Mouse (Mus musculus): ENCODE measurements around the gene Secisbp2l. TPM values are rescaled to one million over a fixed set of nuclear protein-coding genes. Genes with fewer than 3 reads are reported as not detected.

Gene Secisbp2l
- polyA plus RNA-seq, 1 experiment from 2014 or later = 45.7 TPM

DNA sequence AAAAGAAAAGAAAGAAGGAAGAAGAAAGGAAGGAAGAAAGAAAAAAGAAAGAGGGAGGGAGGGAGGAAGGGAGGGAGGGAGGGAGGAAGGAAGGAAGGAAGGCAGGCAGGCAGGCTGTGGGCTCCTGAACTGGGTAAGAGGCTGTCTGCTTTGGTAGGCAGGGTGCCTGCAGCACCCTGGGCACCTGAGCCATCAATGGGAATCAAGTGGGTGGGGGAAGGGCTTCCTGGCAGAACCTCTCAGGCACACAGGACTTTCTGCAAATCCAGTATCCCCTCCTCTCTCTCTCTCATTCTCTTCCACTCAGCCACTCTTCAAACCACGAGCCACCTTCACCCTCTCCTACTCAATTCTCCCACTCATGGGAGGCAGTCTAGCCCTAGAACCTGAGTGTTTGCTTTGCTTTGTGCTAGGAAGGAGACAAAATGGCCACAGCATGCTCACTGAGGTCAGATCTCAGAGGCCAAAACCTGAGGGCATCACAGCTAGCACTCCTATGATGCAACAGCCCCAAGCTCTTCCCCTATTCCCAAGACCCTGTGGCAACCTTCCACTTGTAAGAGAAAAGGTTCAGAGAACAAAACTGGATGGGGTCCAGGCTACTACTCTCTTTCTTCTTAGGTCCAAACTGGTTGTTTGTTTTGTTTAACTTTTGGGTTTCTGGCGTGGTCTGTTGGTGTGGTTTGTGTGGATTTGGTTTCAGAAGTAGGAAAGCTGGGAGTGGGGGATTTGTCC, 9.6 kb upstream of the Secisbp2l start:
- Histone ChIP-seq H3K79me2 (ENCODE audit: inconsistent target) (no peaks in the 10 kb centered on the region), H3K4me3 (ENCODE audit: inconsistent target) (peak overlapping the region; percentile 15; the same call in 1 of the 2 replicates), H3K27ac (peak overlapping the region; percentile 89), H3K36me3 (ENCODE audit: inconsistent target) (no peaks in the 10 kb centered on the region)
- 33% methylated on average over 2 of the region's 2 CpGs for WGBS (ENCODE audit: missing documents)

DNA sequence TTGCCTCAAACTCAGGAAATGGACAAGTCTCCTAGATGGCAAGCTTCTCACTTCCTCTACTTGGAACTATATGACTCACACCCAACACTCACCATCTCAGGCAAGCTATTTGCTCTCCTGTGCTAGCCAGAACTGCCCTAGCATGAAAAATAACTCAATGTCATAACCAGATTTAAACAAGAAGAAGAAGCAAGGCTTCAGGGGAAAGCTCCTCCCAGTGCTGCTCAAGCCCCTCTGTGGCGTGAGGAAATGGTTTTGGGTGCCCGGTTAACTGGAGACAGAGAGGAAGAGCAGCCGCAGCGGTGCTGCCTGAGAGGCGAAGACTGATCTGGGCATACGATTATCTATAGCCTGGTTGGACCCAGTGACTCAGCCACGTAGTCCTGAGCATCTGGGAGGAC, 8.8 kb upstream of the Secisbp2l start:
- Histone ChIP-seq H3K79me2 (ENCODE audit: inconsistent target) (no peaks in the 10 kb centered on the region), H3K4me3 (ENCODE audit: inconsistent target) (peak overlapping the region; percentile 15; the same call in 1 of the 2 replicates), H3K27ac (peak overlapping the region; percentile 89), H3K36me3 (ENCODE audit: inconsistent target) (no peaks in the 10 kb centered on the region)
- WGBS (ENCODE audit: missing documents) = 1% methylated on average over 7 of the region's 7 CpGs

DNA sequence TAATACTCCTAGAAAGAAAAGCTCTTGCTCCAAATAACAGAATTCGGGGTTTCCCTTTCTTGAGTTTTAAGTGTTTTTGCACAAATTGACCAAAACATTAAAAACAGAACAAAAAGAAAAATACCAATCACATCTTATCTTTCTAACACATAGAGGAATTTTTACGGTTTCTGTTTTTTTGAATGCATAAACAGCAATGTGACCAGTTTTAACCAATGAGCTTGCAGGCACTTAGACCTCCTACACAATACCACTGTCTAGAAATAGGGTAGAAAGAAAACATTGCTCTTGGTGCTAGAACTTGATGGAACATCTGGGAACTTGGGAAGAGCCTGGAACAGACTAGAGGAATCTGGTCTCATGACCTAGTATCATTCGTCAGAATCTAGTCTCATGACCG, 7.6 kb upstream of the Secisbp2l start:
- Histone ChIP-seq H3K4me3 (ENCODE audit: inconsistent target) (no peak overlapping the region), H3K79me2 (ENCODE audit: inconsistent target) (no peaks in the 10 kb centered on the region), H3K36me3 (ENCODE audit: inconsistent target) (no peaks in the 10 kb centered on the region), H3K27ac (peak overlapping the region; percentile 89; the same call in 1 of the 2 replicates)
- 92% methylated on average over 4 of the region's 4 CpGs for WGBS (ENCODE audit: missing documents)

DNA sequence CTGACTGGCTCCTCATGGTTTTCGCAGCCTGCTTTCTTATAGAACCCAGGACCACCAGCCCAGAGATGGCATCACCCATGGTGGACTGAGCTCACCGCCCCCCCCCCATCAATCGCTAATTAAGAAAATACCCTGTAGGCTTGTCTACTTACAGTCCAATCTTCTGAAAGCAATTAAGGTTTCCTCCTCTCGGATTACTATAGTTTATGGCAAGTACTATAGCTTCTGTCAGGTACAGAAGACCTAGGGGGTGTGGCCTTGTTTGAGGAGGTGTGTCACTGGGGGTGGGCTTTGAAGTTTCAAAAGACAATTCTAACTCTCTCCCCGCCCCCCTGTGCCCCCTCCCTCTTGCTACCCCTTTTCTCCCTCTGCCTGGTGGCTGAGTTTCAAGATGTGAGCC, 6.6 kb upstream of the Secisbp2l start:
- 93% methylated on average over 5 of the region's 5 CpGs for WGBS (ENCODE audit: missing documents)
- no peaks in the 10 kb centered on the region for H3K79me2 ChIP-seq (ENCODE audit: inconsistent target)
- H3K36me3 ChIP-seq (ENCODE audit: inconsistent target) = no peaks in the 10 kb centered on the region
- peak overlapping the region; percentile 76 for H3K27ac ChIP-seq
- no peak overlapping the region for H3K4me3 ChIP-seq (ENCODE audit: inconsistent target)

DNA sequence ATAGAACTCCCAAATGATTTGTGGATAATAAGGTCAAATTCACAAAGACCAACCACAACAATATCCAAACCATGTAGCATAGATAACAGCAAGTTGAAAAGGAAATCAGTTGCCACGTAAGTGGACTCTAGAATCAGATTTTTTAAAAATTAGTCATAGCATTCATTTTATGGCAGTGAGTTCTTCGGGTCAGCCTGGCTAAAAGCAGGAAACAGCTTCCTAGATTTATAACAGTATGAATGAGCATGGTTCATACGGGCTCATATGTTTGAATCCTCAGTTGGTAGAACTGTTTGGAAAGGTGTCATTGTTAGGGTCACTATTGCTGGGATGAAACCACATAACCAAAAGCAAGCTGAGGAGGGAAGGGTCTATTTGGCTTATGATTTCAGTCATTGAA, 6.1 kb upstream of the Secisbp2l start:
- 44% methylated on average over 3 of the region's 3 CpGs for WGBS (ENCODE audit: missing documents)
- no peak overlapping the region for H3K4me3 ChIP-seq (ENCODE audit: inconsistent target)
- H3K27ac ChIP-seq = peak overlapping the region; percentile 76
- no peaks in the 10 kb centered on the region for H3K36me3 ChIP-seq (ENCODE audit: inconsistent target)
- H3K79me2 ChIP-seq (ENCODE audit: inconsistent target) = no peaks in the 10 kb centered on the region

DNA sequence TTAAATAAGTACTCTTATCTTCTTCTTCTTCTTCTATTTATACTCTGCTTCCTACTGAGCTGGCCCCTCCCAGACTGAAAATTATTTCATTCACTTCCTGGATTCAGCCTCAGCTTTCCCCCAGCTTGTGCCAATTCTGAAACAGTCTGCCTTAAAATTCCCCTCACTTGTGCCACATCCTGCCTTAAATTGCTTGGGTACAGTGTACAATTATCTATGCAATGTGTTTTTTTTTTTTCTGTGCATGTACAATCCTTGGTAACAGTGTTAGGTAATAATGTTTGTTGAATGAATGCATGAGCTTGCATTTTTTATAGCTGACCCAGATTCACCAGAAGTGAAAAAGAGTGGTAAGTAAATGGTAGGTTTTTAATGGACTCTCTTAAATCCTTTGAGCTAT, 5.7 kb upstream of the Secisbp2l start:
- Histone ChIP-seq H3K79me2 (ENCODE audit: inconsistent target) (no peaks in the 10 kb centered on the region), H3K4me3 (ENCODE audit: inconsistent target) (no peak overlapping the region), H3K36me3 (ENCODE audit: inconsistent target) (no peaks in the 10 kb centered on the region), H3K27ac (peak overlapping the region; percentile 76)

DNA sequence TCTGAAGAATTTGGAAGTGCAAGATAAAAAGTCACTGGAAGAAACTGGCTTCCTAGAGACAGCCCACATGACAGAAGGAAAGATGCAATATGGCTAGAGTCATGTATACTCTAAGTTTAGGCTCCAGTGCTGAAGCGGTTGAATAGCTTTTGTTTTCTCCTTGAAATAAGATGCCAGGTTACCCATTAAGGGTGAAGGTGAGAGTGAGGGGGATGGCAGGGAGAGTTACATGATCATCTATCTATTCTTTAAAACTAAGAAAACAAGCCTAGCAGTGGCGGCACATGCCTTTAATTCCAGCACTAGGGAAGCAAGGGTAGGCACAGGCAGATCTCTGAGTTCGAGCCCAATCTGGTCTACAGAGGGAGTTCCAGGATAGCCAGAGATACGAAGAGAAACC, 2.4 kb upstream of the Secisbp2l start:
- H3K36me3 ChIP-seq (ENCODE audit: inconsistent target) = no peaks in the 10 kb centered on the region
- 94% methylated on average over 4 of the region's 4 CpGs for WGBS (ENCODE audit: missing documents)
- H3K27ac ChIP-seq = no peak overlapping the region
- peaks cover 23% of the 10 kb centered on the region for H3K79me2 ChIP-seq (ENCODE audit: inconsistent target)
- H3K4me3 ChIP-seq (ENCODE audit: inconsistent target) = no peak overlapping the region

DNA sequence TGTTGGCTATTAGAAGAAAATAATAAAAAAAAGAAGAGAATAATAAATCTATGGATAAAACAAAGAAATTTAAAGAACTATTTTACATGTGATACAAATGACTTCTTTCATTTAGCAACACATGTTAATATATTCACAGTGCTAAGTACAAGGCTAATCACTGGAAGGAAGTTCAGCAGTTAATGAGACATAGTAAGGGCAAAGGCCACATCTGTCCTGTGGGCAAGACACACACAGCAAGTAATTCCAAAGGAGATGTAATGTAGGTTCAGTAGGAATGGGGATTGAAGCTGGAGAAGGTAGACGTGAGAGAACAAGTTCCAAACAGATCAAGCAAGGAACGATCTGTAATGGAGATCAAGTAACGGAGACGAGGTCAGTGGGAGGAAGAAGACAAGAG, 1.7 kb upstream of the Secisbp2l start:
- Histone ChIP-seq H3K27ac (no peak overlapping the region), H3K4me3 (ENCODE audit: inconsistent target) (no peak overlapping the region), H3K79me2 (ENCODE audit: inconsistent target) (peaks cover 29% of the 10 kb centered on the region), H3K36me3 (ENCODE audit: inconsistent target) (0 out of 2 replicates have a peak, but pooled peaks cover 4% of the 10 kb centered on the region)
- 94% methylated on average over 4 of the region's 4 CpGs for WGBS (ENCODE audit: missing documents)

DNA sequence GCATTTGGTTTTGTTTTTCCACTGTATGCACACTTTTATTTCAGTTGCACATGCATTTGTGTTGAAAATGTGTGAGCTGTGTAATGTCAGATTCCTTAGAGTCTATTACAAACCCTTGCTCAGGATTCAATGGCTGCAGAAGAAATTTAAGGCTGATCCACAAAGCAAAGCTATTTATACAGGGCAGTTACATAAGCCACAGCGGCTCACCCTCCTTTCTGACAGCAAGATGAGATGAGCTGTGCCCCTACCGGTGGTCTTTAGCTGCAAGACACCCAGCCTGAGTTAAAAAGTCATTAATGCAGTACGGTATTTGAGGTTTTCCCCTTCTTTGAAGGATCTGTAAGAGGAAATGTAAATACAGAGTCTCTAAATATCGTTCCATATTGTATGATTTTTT, 1.2 kb upstream of the Secisbp2l start:
- H3K27ac ChIP-seq = no peak overlapping the region

DNA sequence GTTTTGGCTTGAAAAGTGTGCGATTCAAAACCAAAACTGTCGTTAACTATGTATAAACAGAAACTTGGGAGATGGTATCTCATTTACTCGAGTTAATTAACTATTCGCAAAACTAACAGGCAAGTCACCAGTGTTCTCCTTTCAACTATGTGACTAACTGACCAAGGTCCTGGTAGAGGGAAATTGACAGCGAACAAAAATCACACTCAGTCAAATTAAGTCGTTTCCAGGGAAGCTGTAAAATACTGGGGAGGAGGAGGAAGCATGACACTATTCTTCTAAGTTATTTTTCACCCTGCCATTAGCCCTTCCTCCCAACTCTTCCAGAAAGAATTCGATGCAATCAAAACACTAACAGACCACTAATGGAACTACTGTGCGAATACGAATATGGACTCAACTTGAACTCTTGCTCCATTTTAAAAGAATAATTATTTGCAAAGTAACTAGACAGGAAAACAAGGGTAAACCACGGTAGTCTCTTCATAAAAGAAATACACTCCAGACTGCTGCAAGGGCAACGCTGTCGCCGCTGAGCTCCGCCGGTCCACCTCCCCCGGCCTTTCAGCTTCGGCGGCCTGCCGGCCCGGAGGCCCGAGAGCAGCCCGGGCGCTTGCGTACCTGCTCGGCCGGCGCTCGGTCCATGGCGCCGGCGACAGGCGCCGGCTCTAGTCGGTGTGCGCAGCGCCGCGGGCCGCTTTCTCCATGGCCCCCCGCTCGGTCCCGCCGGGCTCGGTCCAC, 522 bp downstream of the Secisbp2l start:
- peak overlapping the region; percentile 69 for H3K4me3 ChIP-seq (ENCODE audit: inconsistent target)
- H3K79me2 ChIP-seq (ENCODE audit: inconsistent target) = peaks cover 52% of the 10 kb centered on the region
- under 1% methylated on average over 43 of the region's 44 CpGs for WGBS (ENCODE audit: missing documents)
- peak overlapping the region; percentile 56 for H3K27ac ChIP-seq
- 0 out of 2 replicates have a peak, but pooled peaks cover 4% of the 10 kb centered on the region for H3K36me3 ChIP-seq (ENCODE audit: inconsistent target)

More for the DNA sequence above, 1.2 kb upstream of the Secisbp2l start:
- Histone ChIP-seq H3K79me2 (ENCODE audit: inconsistent target) (peaks cover 35% of the 10 kb centered on the region), H3K4me3 (ENCODE audit: inconsistent target) (no peak overlapping the region), H3K36me3 (ENCODE audit: inconsistent target) (0 out of 2 replicates have a peak, but pooled peaks cover 4% of the 10 kb centered on the region)
- WGBS (ENCODE audit: missing documents) = 72% methylated on average over 4 of the region's 4 CpGs

DNA sequence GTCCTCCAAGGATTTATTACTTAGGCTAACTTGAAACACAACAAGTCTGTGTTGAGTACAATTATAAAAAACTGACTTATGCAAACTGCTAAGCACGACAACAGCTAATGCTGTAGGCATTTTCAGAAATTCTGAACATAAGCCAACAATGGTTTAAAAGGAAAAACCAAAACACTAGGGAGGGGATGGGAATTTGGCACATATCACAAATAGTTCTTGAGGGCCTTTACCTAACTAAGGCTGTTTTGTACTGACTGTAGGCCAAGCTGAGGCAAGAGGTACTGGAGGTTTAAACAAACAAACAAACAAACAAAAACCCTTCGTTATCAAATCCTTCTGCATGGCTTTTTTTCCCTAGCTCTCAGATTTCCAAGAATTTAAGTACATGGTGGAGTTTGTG, 1.7 kb downstream of the Secisbp2l start:
- Histone ChIP-seq H3K79me2 (ENCODE audit: inconsistent target) (peaks cover 63% of the 10 kb centered on the region), H3K36me3 (ENCODE audit: inconsistent target) (0 out of 2 replicates have a peak, but pooled peaks cover 4% of the 10 kb centered on the region), H3K27ac (no peak overlapping the region), H3K4me3 (ENCODE audit: inconsistent target) (no peak overlapping the region; the same call in 1 of the 2 replicates)
- 81% methylated on average over 2 of the region's 2 CpGs for WGBS (ENCODE audit: missing documents)

DNA sequence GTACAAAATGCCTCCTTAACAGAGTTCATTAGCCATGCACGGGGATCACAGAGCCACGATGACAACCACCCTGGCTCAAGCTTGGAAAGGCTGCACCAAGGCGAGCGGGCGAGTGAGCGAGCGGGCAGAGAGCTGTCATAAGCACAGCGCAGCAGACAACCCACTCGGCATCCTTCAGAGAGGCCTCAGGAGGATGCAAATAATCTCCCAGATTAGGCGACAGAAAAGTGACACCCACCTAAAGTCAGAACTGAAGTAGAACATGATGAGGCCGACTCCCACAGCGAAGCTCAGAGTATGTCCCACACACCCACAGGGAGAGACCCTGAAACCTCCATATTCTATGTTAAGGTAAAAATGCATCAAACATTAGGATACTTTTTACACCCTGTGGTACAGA, 4.3 kb downstream of the Secisbp2l start:
- Histone ChIP-seq H3K27ac (no peak overlapping the region), H3K36me3 (ENCODE audit: inconsistent target) (peaks cover 11% of the 10 kb centered on the region), H3K4me3 (ENCODE audit: inconsistent target) (no peak overlapping the region), H3K79me2 (ENCODE audit: inconsistent target) (peaks cover 90% of the 10 kb centered on the region)
- 97% methylated on average over 12 of the region's 12 CpGs for WGBS (ENCODE audit: missing documents)

DNA sequence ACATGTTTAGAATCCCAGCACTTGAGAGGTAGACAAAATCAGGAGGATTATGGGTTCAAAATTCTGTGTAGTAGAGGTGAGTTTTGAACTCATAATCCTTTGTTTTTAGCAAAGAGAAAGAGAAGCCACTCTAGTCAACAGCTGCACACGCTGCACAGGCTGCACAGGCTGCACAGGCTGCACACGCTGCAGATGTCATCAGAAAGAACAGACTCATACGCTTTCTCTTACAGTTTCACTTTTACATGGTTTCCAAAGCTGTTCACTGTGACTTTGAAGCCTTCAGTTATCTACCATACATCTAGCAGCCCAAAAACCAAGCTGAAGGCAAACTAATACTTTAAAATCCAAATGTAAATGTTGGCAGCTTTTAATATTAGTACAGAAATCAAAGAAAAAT, 5.7 kb downstream of the Secisbp2l start:
- no peak overlapping the region for H3K4me3 ChIP-seq (ENCODE audit: inconsistent target)
- 65% methylated on average over 3 of the region's 3 CpGs for WGBS (ENCODE audit: missing documents)

DNA sequence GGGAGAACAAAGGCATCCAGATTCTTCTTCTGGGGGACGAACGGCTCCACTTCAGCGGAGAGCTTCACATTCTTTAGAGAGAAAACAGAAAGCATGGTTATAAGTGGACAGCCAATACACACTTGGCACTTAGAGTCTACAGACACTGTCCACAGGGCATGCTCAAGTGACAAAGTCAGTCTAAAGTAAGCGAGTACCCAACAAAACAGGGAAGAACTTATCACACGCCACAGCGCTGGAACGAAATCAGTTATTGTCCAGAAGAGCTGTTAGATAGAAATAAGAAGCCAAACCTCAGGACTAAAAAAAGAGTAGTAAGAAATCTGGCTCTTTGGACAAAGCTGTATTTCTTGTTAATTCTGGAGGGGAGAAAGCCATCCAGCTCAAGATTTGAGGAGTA, 7.0 kb downstream of the Secisbp2l start:
- WGBS (ENCODE audit: missing documents) = 97% methylated on average over 7 of the region's 7 CpGs
- Histone ChIP-seq H3K27ac (no peak overlapping the region), H3K79me2 (ENCODE audit: inconsistent target) (peaks cover 95% of the 10 kb centered on the region), H3K4me3 (ENCODE audit: inconsistent target) (no peak overlapping the region), H3K36me3 (ENCODE audit: inconsistent target) (peaks cover 35% of the 10 kb centered on the region)

More for the DNA sequence above, 5.7 kb downstream of the Secisbp2l start:
- Histone ChIP-seq H3K27ac (no peak overlapping the region), H3K79me2 (ENCODE audit: inconsistent target) (peaks cover 98% of the 10 kb centered on the region), H3K36me3 (ENCODE audit: inconsistent target) (peaks cover 22% of the 10 kb centered on the region)

DNA sequence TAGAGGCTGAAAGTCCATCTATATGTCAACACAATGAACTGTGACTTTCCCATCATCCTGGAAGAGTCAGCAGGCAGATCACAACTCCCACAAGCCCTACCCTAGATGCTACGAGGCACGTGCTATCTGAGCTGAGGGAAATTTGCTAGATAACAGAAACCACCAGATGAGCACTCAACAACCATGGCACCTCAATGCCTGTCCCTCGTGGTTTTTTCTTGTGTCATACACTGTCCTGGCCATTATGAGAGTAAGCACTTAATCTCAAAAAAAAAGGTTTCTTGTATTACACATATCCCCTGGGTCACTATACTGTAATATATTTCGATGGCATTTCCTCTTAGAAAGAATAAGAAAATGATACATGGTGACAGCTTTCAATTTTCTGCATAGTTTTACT, 7.8 kb downstream of the Secisbp2l start:
- H3K36me3 ChIP-seq (ENCODE audit: inconsistent target) = peaks cover 43% of the 10 kb centered on the region
- peaks cover 87% of the 10 kb centered on the region for H3K79me2 ChIP-seq (ENCODE audit: inconsistent target)
- no peak overlapping the region for H3K4me3 ChIP-seq (ENCODE audit: inconsistent target)
- H3K27ac ChIP-seq = no peak overlapping the region
- WGBS (ENCODE audit: missing documents) = 46% methylated on average over 4 of the region's 4 CpGs

Data from macrophage (primary cell).